Mouse (Mus musculus) retina, postnatal 1 day (tissue): ENCODE results near the gene Ak8.

ENCODE experiments used
- DNase-seq: peaks from one replicate; pipeline ENCODE4 v3.0.0-alpha.2; 2012

Ak8 gene

DNA sequence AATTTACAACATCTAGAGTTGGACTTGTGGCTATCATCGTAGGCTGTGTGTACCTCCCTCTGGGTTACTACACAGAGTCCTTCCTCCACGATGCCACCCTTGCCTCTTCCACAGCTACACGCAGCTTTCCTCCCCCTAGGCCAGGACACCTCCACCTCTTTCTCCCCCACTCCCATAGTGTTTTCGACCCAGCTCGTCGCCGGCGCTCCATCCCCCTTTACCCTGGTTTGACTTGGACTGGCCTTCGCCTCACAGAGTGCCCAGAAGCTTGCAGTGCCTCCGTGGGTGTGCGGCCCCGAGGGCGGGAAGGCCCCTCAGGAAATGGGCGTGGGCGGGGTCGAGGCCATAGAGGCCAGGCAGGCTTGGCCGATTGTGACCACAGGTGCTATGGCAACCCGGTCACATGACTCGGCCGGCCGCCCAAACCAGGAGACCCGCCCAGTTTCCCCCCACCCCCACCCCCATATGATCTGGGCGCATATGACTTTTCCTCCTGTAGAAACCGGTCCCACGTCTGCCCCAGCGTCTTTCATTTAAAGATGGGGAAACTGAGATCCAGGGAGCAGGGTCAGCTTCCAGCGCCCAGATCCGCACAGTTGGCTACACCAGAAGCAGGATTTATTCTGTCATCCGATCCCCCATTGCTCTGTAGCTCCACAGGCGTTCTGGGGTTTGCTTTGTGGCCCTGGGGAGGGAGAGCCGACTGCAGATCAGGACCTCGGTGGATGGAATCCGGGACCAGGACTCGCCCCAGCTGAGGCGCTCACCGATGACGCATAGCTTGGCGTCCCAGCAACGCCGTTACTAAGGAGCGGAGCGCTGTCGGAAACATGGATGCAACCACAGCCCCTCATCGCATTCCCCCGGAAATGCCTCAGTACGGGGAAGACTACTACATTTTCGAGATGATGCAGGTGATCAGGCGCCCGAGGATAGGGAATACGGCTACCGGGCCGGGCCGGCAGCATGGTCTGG, at the start of gene Ak8, which contains the start of gene Spaca9:
TSS of gene Ak8 (plus strand) at position 804 of the 975 bp plus-strand sequence.
TSS of gene Spaca9 (minus strand) at position 367 of the 975 bp plus-strand sequence.
- DNase-seq, result peak; percentile 88

GRCm38 (mm10) chr2:28650526-28650925, 49.4 kb upstream of the Ak8 start:
- DNase-seq, result no peak

GRCm38 (mm10) chr2:28653351-28653750, 46.6 kb upstream of the Ak8 start:
- no peak for DNase-seq

DNA sequence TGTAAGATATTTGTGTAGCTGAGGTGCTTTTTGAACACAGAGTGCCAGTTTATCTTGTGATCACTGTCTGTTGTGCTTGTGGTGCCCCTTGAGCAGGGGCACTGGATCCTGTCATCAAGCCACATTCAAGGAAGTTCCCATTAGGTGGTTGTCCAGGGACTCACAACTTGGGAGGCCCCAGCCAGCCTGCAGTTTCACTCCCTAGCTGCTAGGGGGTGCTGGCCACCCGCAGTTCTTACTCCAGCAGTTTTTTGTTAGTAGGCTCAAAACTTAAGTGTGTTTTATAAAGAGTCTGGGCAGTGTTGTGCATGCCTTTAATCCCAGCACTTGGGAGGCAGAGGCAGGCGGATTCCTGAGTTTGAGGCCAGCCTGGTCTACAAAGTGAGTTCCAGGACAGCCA, 45.7 kb upstream of the Ak8 start:
- DNase-seq, result peak; percentile 27

DNA sequence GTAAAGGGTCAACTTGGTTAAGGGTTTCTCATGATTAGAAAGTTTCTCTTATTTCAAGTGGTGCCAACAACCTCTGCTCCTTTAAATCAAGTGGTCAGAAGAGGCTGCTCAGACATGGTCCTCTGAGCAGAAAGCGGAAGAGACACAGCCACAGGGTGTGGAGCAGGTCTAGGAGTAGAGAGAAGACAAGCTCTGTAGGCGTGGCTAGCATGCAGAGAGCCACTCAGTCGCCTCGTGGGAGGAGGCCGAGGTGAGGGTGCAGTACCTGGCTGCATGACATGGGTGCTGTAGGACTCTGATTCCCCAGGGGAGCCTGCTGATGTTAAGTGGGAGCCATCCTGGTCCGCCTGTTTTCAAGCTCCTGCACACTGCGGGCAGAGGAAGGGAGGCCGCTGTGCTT, 43.7 kb upstream of the Ak8 start:
- no peak for DNase-seq

GRCm38 (mm10) chr2:28662891-28663290, 37.1 kb upstream of the Ak8 start:
- DNase-seq, result no peak

GRCm38 (mm10) chr2:28665818-28666217, 34.1 kb upstream of the Ak8 start:
- no peak for DNase-seq

DNA sequence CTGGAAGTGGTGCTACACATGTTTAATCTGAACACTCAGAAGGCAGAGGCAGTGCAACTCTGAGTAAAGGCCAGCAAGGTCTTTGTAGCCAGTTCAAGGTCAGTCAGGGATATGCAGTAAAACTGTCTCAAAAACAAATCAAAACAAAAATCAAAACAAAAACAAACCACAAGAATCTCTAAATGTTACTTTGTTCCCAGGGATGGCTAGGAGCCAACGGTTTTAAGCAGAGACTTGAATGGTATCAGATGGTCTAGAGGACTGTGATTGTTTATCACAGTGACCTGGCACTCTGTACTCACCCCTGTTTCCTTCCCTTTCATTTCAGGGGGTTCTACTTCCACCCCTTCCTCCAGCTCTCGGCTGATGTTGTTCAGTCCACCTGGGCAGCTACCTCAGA, 28.5 kb upstream of the Ak8 start:
- DNase-seq, result no peak

DNA sequence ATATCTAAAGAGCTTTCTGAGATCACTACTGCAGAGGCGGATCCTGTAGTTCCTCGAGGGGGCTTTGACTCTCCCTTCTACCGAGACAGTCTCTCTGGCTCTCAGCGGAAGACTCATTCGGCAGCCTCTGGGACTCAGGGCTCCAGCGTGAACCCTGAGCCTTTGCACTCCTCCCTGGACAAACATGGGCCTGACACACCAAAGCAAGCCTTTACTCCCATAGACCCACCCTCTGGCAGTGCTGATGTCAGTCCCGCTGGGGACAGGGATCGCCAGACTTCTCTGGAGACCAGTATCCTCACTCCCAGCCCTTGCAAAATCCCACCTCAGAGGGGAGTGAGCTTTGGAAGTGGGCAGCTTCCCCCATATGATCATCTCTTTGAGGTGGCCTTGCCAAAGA, 24.0 kb upstream of the Ak8 start:
- DNase-seq, result no peak

GRCm38 (mm10) chr2:28680710-28681109, 19.3 kb upstream of the Ak8 start:
- peak; percentile 72 for DNase-seq

DNA sequence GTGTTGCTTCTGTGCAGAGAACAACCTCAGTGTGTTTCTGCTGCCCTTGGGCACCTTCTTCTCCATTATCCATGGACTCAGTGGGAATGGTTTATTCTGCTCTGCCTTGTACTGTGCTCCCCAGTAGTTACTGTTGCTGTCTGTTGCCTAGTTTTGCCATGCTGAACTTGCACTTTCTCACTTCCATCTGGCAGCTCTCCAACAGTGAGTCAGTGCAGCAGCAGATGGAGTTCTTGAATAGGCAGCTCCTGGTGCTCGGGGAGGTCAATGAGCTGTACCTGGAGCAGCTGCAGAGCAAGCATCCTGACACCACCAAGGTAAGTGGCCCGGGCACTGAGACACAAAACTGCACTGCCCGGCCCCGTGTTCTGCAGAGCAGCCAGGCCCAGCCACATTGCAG, 18.2 kb upstream of the Ak8 start:
- no peak for DNase-seq

GRCm38 (mm10) chr2:28685895-28686294, 14.1 kb upstream of the Ak8 start:
- no peak for DNase-seq

GRCm38 (mm10) chr2:28688431-28688830, 11.5 kb upstream of the Ak8 start:
- peak; percentile 57 for DNase-seq

DNA sequence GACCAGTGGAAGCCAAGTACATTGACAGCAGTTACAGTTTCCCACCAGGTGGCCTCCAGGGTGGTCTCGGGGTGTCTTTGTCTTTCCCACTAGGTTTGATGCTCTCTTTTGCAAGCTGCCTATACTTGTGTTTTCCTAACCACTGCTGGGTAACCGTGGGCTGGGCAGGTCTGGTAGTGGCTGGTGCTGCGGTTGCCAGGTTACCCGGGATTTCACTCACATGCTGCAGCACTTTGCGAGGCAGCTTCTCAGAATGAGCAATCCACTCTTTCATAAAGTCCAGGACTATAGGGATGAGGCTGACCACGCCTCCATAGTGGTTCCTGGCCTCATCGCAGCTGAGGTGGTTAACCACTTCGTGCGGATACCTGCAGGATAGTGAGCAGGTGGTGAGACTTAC, 7.3 kb upstream of the Ak8 start:
- DNase-seq, result no peak

DNA sequence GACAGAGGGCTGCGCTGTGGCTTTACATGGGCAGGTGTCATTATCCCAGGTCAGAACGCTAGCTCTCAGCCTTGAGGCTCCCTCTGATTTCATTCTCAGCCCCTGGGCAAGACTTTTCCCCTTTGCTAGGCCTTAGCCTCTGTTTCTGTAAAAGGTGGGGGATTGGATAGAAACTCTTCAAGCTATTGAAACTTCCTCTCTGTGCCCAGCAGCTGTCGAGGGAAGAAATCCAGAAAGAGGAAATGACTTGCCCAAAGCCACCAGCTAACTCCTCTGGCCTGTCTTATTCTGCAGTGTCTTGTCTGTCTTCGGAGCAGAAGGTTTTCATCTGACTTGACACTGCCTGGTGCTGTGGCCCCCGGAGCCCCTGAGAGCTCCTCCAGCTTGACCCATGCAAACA, 1.4 kb upstream of the Ak8 start:
- DNase-seq, result no peak

DNA sequence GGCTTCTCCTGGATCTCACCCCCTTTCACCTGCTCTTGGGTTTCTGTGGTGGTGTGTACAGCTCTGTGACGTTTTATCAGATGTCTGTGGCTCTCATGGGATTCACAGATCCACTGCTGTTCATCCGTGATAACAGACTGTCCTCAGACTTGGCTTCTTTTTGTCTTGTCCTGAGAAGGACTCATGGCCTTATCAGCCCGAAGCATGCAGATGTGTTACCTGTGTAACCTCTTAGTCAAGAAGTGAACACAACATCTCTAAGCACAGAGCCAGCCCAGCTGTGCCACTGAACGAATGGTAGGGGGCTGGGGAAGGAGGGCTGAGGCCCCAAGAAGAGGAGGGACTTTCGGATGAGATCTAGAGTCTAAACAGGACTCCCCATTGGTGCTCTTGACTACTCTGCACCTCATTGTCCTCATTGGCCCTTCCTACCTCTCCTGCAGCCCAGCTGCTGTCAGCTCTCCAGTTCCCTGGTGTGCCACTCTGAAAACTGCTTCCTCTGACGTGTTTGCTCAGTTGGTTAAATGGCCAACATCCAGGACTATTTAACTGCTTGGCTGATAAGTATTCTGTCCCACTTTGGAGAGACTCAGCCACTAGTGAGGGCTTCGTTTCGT, 1.8 kb downstream of the Ak8 start:
- no peak for DNase-seq

DNA sequence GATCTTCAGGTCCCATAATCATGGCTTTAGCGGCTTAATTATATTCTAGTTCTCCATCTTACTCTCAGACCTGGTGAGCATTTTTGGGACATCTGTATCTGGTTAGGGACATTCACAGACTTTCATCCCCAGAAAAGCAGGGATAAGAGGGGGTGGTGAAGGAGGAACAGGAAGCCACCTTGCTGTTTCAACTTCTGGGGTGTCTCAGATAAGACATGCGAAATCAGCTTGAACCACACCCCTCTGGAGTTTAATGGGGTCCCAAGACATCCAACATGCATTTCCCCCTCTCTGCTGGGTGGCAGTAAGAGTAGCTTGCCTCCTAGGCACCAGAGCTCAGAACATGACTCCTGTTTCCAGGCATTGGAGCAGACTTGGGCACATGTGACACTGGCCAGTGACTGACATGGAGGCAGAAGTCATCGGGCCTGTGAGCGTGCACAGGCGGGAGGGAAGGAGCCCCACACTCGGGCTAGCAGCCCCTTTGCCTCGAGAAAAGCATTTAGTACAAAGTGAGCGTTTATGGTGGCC, 6.2 kb downstream of the Ak8 start:
- DNase-seq, result no peak

DNA sequence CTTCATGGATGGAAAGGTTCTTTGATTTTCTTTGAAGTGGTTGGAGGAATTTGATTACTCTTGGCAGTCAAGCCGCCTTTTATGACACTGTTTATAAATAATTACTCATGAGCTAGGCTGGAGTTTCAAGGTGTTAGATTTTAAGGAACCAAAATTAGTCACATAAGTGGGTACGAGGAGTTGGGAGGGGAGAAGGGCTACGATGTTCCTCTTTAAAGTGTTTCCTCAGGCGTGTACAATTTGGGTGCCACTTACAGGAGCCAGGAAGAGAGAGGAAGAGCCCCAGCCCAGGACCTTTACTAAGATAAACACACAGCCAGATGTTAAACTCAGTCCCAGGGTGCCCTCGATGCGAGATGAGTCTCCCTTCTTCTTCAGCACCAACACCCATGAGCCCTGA, 6.8 kb downstream of the Ak8 start:
- DNase-seq, result no peak

DNA sequence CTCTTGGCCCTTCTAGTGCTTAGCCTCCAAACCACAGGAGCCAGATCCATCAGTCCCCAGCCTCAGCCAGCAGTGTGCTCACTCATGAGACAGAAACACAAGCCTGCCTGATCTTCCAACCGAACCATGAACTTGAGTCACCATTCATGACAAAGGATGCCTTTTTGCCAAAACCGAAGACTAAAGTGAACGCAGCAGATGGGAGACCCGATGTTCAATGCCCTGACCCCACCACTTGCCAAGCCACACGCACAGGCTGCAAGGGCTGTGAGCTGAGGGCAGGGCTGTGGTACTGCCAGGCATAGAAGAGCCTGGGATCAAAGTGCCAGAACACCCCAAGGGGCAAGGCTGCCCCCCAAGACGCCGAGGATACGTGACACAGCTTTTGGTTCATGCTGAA, 13.1 kb downstream of the Ak8 start:
- no peak for DNase-seq

DNA sequence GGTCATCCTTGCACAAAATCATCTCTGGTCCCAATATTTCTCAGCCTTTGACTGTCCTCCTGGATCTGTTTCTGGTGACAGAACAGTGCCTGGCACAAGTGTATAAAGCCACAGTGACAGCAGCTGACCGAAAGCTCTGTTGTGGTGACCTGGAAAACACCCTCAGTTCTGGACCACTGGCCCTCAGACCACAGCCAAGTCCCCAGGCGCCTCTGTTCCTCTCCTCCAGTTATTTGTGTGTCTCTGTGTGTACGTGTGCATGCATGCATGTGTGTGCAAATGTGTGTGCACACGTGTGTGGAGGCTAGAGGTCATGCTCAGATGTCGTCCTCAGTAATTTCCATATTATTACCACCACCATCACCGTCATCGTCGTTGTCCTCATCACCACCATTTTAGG, 22.5 kb downstream of the Ak8 start:
- no peak for DNase-seq

DNA sequence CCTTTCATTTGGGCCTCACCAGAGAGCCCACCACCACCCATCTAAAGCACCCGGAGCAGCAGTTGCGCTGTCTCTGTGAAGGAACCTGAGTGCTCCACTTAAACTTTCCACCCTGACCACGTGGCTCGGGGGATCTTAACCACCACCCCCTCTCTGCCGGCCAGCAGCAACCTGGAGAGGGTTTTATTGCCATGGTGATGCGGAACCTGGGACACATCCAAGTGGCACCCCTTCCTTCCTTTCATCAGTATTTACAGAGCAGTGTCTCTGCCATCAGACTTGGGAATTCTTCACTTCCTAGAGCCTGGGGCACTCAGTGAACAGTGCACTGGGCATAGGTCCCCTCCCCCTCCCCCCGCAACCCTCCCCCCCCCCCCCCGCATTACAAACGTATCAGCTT, 23.9 kb downstream of the Ak8 start:
- DNase-seq, result no peak

DNA sequence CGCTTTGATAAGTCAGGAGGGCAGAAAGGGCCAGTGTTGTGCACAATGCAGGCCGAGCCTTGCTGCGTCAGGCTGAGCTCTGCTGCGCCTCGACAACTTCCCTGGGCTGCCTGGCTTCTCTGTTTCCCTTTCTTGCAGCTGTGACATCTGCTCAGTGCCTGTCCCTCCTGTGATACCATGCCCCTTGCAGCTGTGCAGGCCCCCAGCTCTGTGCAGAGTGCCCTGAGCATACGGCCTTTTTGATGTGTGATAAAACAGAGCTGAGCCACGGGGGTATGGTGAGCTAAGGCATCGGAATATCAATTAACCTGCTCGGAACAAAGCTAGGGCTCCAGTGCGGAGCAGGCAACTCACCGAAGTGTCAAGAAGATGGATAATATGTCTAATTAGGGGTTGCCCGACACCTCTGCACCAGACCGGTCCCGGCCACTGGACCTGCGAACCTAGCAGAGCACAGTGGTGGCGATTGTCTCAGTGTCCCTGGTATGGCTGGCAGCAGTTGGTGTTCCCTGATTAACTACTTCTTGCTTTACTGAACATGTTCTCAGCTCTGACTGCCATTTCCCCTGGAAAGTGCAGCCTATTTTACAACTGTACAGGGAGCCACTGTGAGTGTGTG, 27.9 kb downstream of the Ak8 start:
- no peak for DNase-seq

GRCm38 (mm10) chr2:28730676-28731075, 30.7 kb downstream of the Ak8 start:
- no peak for DNase-seq

DNA sequence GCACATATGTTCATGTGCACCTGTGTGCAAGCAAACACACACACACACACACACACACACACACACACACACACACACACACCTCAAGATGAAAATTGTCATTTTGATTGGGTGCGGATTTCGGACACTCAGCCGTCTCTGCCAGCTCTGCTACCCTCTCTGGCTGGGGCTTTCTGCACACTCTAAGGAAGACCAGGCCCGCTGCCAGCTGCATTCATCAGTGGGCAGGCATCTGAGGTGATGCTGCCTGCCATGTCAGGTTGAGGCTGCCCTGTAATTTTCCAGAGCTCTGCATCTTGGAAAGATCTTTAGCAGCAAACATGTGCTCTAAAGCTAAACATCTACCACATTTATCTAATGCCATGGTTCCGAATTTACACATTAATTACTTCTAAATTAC, 37.1 kb downstream of the Ak8 start:
- DNase-seq, result no peak
